Mouse (Mus musculus) heart, postnatal 0 days (tissue): ENCODE data around the gene Tgfbr3. TPM values are rescaled to one million over a fixed set of nuclear protein-coding genes. Genes with fewer than 3 reads are reported as not detected.

Source experiments
- ATAC-seq: fragments of 200-750 bp; cut with Nextera tagmentation; 2 replicates; pipeline ENCODE4 v1.8.0; 2017; ENCODE audit warnings: low read depth, moderate number of reproducible peaks, moderate library complexity; ENCODE audit not compliant: insufficient read depth
- DNase-seq: peaks from one replicate; pipeline ENCODE4 v3.0.0-alpha.2; 2016; ENCODE audit warnings: low spot score
- H3K27ac ChIP-seq: fragments of 300-500 bp; sonication (generic); 2 replicates; pipeline ENCODE4 v1.5.1; 2014; ENCODE audit warnings: low read depth, mild to moderate bottlenecking
- H3K27me3 ChIP-seq: fragments of 300-500 bp; sonication (generic); 2 replicates; pipeline ENCODE4 v1.6.1; 2014; ENCODE audit warnings: low read length, mixed read lengths; ENCODE audit not compliant: control insufficient read depth, insufficient read depth
- H3K36me3 ChIP-seq: fragments of 300-500 bp; sonication (generic); replicated peaks from 2 replicates; pipeline ENCODE4 v1.6.1; 2014; ENCODE audit warnings: low read length, mixed read lengths; ENCODE audit not compliant: control insufficient read depth, insufficient read depth
- H3K4me1 ChIP-seq: fragments of 300-500 bp; sonication (generic); 2 replicates; pipeline ENCODE4 v1.6.1; 2014; ENCODE audit warnings: antibody characterized with exemption; ENCODE audit not compliant: control insufficient read depth, insufficient read depth
- H3K4me2 ChIP-seq: fragments of 300-500 bp; sonication (generic); 2 replicates; pipeline ENCODE4 v1.6.1; 2014; ENCODE audit warnings: low read depth, mild to moderate bottlenecking, low read length, moderate library complexity
- H3K4me3 ChIP-seq: fragments of 300-500 bp; sonication (generic); 2 replicates; pipeline ENCODE4 v1.5.1; 2014; ENCODE audit warnings: low read depth, low read length
- H3K9ac ChIP-seq: fragments of 300-500 bp; sonication (generic); replicated peaks from 2 replicates; pipeline ENCODE4 v1.6.1; 2014; ENCODE audit warnings: low read depth, low read length, mixed read lengths
- H3K9me3 ChIP-seq: fragments of 300-500 bp; sonication (generic); replicated peaks from 2 replicates; pipeline ENCODE4 v1.6.1; 2016; ENCODE audit warnings: low read length; ENCODE audit not compliant: control insufficient read depth
- CTCF ChIP-seq: IDR thresholded peaks from 2 replicates; pipeline ENCODE4 v1.5.1; 2016; ENCODE audit warnings: antibody characterized with exemption, control low read depth, low read depth
- EP300 ChIP-seq: IDR thresholded peaks from 2 replicates; pipeline ENCODE4 v1.6.1; 2016; ENCODE audit warnings: antibody characterized with exemption, low read depth
- WGBS: fragments of 180-500 bp; shearing (Covaris S2); extraction: QIAGEN DNeasy Blood & Tissue Kit; methylation state at CpG from one replicate; pipeline ENCODE4 v1.1.7; 2014; 5-methylcytosine and 5-hydroxymethylcytosine counted together
- polyA plus RNA-seq: library from polyadenylated mRNA; unstranded; fragments of >200 nt; fragmentation: Nextera tagmentation; extraction: Ambion mirVana; gene quantifications from 2 replicates; pipeline ENCODE4 v1.2.1, GENCODE M21; 2015
- total RNA-seq: library from RNA; depleted of rRNA; stranded (reverse); fragments of >200 nt; gene quantifications from 2 replicates; pipeline ENCODE4 v1.2.3, GENCODE M21; 2014; ENCODE audit warnings: low replicate concordance

The Tgfbr3 gene
- total and polyA plus RNA-seq, 2 experiments from 2014 or later: 11.8 to 60.6 TPM

GRCm38 (mm10) chr5:107247786-107248185 lies 41.6 kb downstream of the Tgfbr3 start:
- ATAC-seq (no peak), DNase-seq (no peak)
- Histone ChIP-seq H3K4me3 (no peak overlapping the region), H3K36me3 (no peaks in the 10 kb centered on the region), H3K4me2 (no peak overlapping the region), H3K27ac (no peak overlapping the region), H3K4me1 (peaks cover 20% of the 10 kb centered on the region), H3K27me3 (no peaks in the 10 kb centered on the region), H3K9ac (no peak overlapping the region), H3K9me3 (no peaks in the 10 kb centered on the region)
- TF ChIP-seq EP300 (no peak), CTCF (no peak)
- WGBS: 78% methylated on average over 3 of the region's 3 CpGs

- no peak for DNase-seq
- no peaks in the 10 kb centered on the region for H3K36me3 ChIP-seq
- no peak overlapping the region for H3K9ac ChIP-seq
- no peak for ATAC-seq
- H3K27ac ChIP-seq: no peak overlapping the region
- WGBS: 75% methylated on average over 2 of the region's 2 CpGs
- TF ChIP-seq CTCF (no peak), EP300 (no peak)
- H3K9me3 ChIP-seq: no peaks in the 10 kb centered on the region
- no peaks in the 10 kb centered on the region for H3K27me3 ChIP-seq
- H3K4me2 ChIP-seq: no peak overlapping the region
- no peak overlapping the region for H3K4me3 ChIP-seq
- peaks cover 12% of the 10 kb centered on the region for H3K4me1 ChIP-seq
Observed at GRCm38 (mm10) chr5:107243445-107243844, 46.0 kb downstream of the Tgfbr3 start.

- Histone ChIP-seq H3K9ac (no peak overlapping the region), H3K36me3 (no peaks in the 10 kb centered on the region), H3K27ac (no peak overlapping the region), H3K4me1 (peaks cover 16% of the 10 kb centered on the region), H3K9me3 (no peaks in the 10 kb centered on the region), H3K4me3 (no peak overlapping the region), H3K4me2 (no peak overlapping the region), H3K27me3 (no peaks in the 10 kb centered on the region)
- TF ChIP-seq CTCF: no peak
- no peak for TF ChIP-seq EP300
- 72% methylated on average over 4 of the region's 4 CpGs for WGBS
- ATAC-seq (no peak), DNase-seq (no peak)
Observed at GRCm38 (mm10) chr5:107242993-107243392, 46.4 kb downstream of the Tgfbr3 start.

- Histone ChIP-seq H3K4me3 (no peak overlapping the region), H3K4me2 (no peak overlapping the region), H3K4me1 (peaks cover 32% of the 10 kb centered on the region), H3K9me3 (no peaks in the 10 kb centered on the region), H3K27me3 (no peaks in the 10 kb centered on the region), H3K27ac (no peak overlapping the region), H3K9ac (no peak overlapping the region), H3K36me3 (no peaks in the 10 kb centered on the region)
- DNase-seq: no peak
- 29% methylated on average over 1 of the region's 1 CpGs for WGBS
- no peak for ATAC-seq
- no peak for TF ChIP-seq CTCF
- TF ChIP-seq EP300: no peak
Observed at GRCm38 (mm10) chr5:107240276-107240675, 49.2 kb downstream of the Tgfbr3 start.

- Histone ChIP-seq H3K4me1 (peaks cover 49% of the 10 kb centered on the region), H3K27ac (peak overlapping the region; percentile 70), H3K4me2 (no peak overlapping the region), H3K9me3 (no peaks in the 10 kb centered on the region), H3K9ac (no peak overlapping the region; the same call in 1 of the 2 replicates), H3K36me3 (no peaks in the 10 kb centered on the region), H3K4me3 (no peak overlapping the region), H3K27me3 (no peaks in the 10 kb centered on the region)
- ATAC-seq: peak; percentile 56; the same call in 1 of the 2 replicates
- no peak for DNase-seq
- WGBS: 39% methylated on average over 7 of the region's 7 CpGs
- TF ChIP-seq CTCF (no peak), EP300 (no peak)
Observed at GRCm38 (mm10) chr5:107237971-107238426, 51.4 kb downstream of the Tgfbr3 start.

- TF ChIP-seq CTCF (no peak), EP300 (no peak)
- Histone ChIP-seq H3K4me1 (peaks cover 52% of the 10 kb centered on the region), H3K36me3 (no peaks in the 10 kb centered on the region), H3K4me3 (no peak overlapping the region), H3K9ac (no peak overlapping the region), H3K9me3 (no peaks in the 10 kb centered on the region), H3K27ac (peak overlapping the region; percentile 70), H3K27me3 (no peaks in the 10 kb centered on the region), H3K4me2 (no peak overlapping the region)
- WGBS: 67% methylated on average over 6 of the region's 6 CpGs
- ATAC-seq: no peak
- DNase-seq: no peak
Observed at GRCm38 (mm10) chr5:107236975-107237374, 52.5 kb downstream of the Tgfbr3 start.
